Mouse (Mus musculus): ENCODE measurements around the gene Pced1a. TPM values are rescaled to one million over a fixed set of nuclear protein-coding genes. Genes with fewer than 3 reads are reported as not detected.

The Pced1a gene
- polyA plus RNA-seq, 1 experiment from 2014 or later: 10.1 TPM

Other genes starting within 250 kb of the Pced1a start
- gene Snrpb, start 245.3 kb downstream of the Pced1a start, polyA plus RNA-seq (2014; fragmentation: Nextera tagmentation; extraction: Ambion mirVana): 349 and 358 TPM in 2 replicates
- not detected in 2 replicates for gene Tmc2, start 229.5 kb downstream of the Pced1a start, polyA plus RNA-seq (2014; fragmentation: Nextera tagmentation; extraction: Ambion mirVana)
- gene Nop56, start 150.3 kb downstream of the Pced1a start, polyA plus RNA-seq (2014; fragmentation: Nextera tagmentation; extraction: Ambion mirVana): 217 and 235 TPM in 2 replicates
- 166 and 170 TPM in 2 replicates for gene Idh3b, start 140.2 kb downstream of the Pced1a start, polyA plus RNA-seq (2014; fragmentation: Nextera tagmentation; extraction: Ambion mirVana)
- 3.6 and 4.7 TPM in 2 replicates for gene Ebf4, start 129.5 kb downstream of the Pced1a start, polyA plus RNA-seq (2014; fragmentation: Nextera tagmentation; extraction: Ambion mirVana)
- 13.0 and 15.3 TPM in 2 replicates for gene Cpxm1, start 27.1 kb downstream of the Pced1a start, polyA plus RNA-seq (2014; fragmentation: Nextera tagmentation; extraction: Ambion mirVana)
- 0.15 TPM in 1 of 2 replicates, not detected in the other for gene Gm28372, start 19.5 kb downstream of the Pced1a start, polyA plus RNA-seq (2014; fragmentation: Nextera tagmentation; extraction: Ambion mirVana)
- not detected in 2 replicates for gene 1700020A23Rik, start 19.4 kb downstream of the Pced1a start, polyA plus RNA-seq (2014; fragmentation: Nextera tagmentation; extraction: Ambion mirVana)
- gene Tmem239, start 18.2 kb downstream of the Pced1a start, polyA plus RNA-seq (2014; fragmentation: Nextera tagmentation; extraction: Ambion mirVana): not detected in 2 replicates
- gene Vps16, start 362 bp downstream of the Pced1a start, polyA plus RNA-seq (2014; fragmentation: Nextera tagmentation; extraction: Ambion mirVana): 88.2 and 88.6 TPM in 2 replicates
- 119 and 156 TPM in 2 replicates for gene Ptpra, start 25.6 kb upstream of the Pced1a start, polyA plus RNA-seq (2014; fragmentation: Nextera tagmentation; extraction: Ambion mirVana)
- 98.4 and 112 TPM in 2 replicates for gene Mrps26, start 139.0 kb upstream of the Pced1a start, polyA plus RNA-seq (2014; fragmentation: Nextera tagmentation; extraction: Ambion mirVana)
- gene Oxt, start 151.5 kb upstream of the Pced1a start, polyA plus RNA-seq (2014; fragmentation: Nextera tagmentation; extraction: Ambion mirVana): 0.59 TPM in 1 of 2 replicates, not detected in the other
- gene Avp, start 157.9 kb upstream of the Pced1a start, polyA plus RNA-seq (2014; fragmentation: Nextera tagmentation; extraction: Ambion mirVana): 0.70 TPM in 1 of 2 replicates, not detected in the other
- 7.4 and 13.8 TPM in 2 replicates for gene Fastkd5, start 205.3 kb upstream of the Pced1a start, polyA plus RNA-seq (2014; fragmentation: Nextera tagmentation; extraction: Ambion mirVana)
- 10.6 and 13.0 TPM in 2 replicates for gene Ubox5, start 205.3 kb upstream of the Pced1a start, polyA plus RNA-seq (2014; fragmentation: Nextera tagmentation; extraction: Ambion mirVana)
- gene Lzts3, start 218.1 kb upstream of the Pced1a start, polyA plus RNA-seq (2014; fragmentation: Nextera tagmentation; extraction: Ambion mirVana): 3.4 and 9.1 TPM in 2 replicates
- 50.5 and 56.1 TPM in 2 replicates for gene Ddrgk1, start 240.0 kb upstream of the Pced1a start, polyA plus RNA-seq (2014; fragmentation: Nextera tagmentation; extraction: Ambion mirVana)
- 122 and 135 TPM in 2 replicates for gene Itpa, start 242.9 kb upstream of the Pced1a start, polyA plus RNA-seq (2014; fragmentation: Nextera tagmentation; extraction: Ambion mirVana)

All from midbrain, embryonic 14.5 days (tissue).